Mouse (Mus musculus): ENCODE measurements around the gene Tmem51. TPM values are rescaled to one million over a fixed set of nuclear protein-coding genes. Genes with fewer than 3 reads are reported as not detected.

Tmem51 gene
- total RNA-seq, 2 experiments from 2014 or later, result 1.4 to 8.1 TPM

GRCm38 (mm10) chr4:142037897-142038296 is 46.2 kb downstream of the Tmem51 start:
- ATAC-seq (replicated peaks; ENCODE audit: low FRiP score, poor library complexity, severe bottlenecking), result no peak

- no peak for ATAC-seq (replicated peaks; ENCODE audit: low FRiP score, poor library complexity, severe bottlenecking)
Measured at GRCm38 (mm10) chr4:142028533-142028932, 55.6 kb downstream of the Tmem51 start.

GRCm38 (mm10) chr4:142026965-142027364 is 57.1 kb downstream of the Tmem51 start:
- ATAC-seq (replicated peaks; ENCODE audit: low FRiP score, poor library complexity, severe bottlenecking), result no peak

GRCm38 (mm10) chr4:142024536-142024935 is 59.6 kb downstream of the Tmem51 start:
- no peak for ATAC-seq (replicated peaks; ENCODE audit: low FRiP score, poor library complexity, severe bottlenecking)

DNA sequence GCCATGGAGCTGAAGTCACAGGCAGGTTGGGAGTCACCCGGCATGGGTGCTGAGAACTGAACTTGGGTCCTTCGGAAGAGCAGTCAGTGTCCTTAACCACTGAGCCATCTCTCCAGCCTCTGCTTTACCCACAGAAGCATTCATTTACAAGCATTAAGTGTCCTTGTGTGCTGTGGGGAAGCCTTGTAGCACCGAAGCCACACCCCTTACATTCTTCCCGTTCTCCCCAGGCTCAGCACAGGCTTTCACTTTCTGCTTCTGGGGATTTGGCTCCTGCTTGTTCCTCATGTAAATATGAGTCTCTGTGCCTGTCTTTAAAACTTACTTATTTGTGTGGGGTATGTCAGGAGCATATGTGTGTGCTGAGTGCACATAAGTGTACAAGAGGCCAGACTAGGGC is 60.9 kb downstream of the Tmem51 start:
- no peak for ATAC-seq (replicated peaks; ENCODE audit: low FRiP score, poor library complexity, severe bottlenecking)

- ATAC-seq (replicated peaks; ENCODE audit: low FRiP score, poor library complexity, severe bottlenecking), result peak; percentile 76
Measured at GRCm38 (mm10) chr4:142017686-142018085, 66.4 kb downstream of the Tmem51 start.

DNA sequence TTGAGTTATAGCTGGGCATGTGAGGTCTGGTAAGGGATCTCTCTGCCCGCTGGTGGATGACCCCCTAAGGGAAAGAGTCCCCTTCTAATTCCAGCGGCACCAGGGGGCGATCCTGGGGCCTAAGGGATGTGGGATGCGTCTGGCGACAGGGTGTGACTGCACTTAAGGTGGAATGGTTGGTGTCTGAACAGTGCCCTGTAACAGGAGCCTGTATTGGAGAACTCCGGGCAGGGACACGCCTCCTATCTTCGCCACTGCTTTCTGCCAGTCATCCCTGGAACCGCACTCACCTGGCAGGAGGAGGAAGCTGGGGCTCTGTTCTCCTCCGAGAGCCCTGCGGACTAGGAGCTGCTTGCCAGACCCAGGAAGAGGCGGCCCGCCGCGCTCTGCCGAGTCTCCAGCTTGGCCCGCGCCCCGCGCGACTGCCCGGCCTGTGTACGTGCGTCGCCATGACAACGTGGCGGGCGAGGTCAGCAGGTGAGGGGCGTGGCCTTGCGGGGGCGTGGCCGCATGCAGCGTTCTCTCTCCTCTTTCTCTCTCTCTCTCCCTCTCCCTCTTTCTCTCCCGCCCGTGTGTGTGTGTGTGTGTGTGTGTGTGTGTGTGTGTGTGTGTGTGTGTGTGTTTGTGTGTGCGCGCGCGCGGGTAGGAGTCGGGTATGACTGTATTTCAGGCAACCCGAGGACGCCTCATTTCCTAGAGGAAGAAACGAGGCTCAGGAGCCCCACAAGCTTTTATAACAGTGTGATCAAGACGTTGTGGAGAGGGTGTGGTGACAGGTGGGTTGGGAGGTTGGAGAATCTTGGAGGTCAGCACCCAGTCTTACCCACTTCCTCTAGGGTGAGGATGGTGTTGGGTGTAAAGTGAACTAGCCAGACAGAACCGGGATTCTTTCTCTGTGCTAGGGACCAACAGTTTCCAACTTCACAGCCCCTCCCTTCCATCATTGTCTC is 69.2 kb downstream of the Tmem51 start, which contains the start of gene Fhad1:
Gene Fhad1, minus strand, starts transcription at position 424 of the 950 bp plus-strand sequence.
- no peak for ATAC-seq (replicated peaks; ENCODE audit: low FRiP score, poor library complexity, severe bottlenecking)

DNA sequence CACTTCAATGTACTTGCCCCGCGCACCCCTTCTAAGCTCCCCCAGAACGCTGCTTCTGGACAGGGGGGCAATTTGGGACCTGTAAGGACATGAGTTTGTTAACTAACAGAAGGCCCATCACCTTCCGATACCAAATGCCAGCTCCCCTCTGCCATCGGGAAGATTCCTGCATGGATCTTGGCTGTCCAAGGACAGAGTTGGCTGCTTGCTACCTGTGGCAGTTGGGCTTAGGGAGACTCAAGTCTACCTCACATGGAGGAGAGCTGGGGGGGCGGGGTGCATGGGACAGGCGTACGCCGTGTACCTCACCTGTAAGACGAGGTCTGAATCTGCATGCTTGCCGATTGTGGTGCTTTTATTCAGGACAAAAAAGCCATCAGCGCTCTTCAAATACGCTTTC is 72.9 kb downstream of the Tmem51 start:
- ATAC-seq (replicated peaks; ENCODE audit: low FRiP score, poor library complexity, severe bottlenecking), result no peak

- no peak for ATAC-seq (replicated peaks; ENCODE audit: low FRiP score, poor library complexity, severe bottlenecking)
Measured at GRCm38 (mm10) chr4:142010441-142010840, 73.7 kb downstream of the Tmem51 start.

DNA sequence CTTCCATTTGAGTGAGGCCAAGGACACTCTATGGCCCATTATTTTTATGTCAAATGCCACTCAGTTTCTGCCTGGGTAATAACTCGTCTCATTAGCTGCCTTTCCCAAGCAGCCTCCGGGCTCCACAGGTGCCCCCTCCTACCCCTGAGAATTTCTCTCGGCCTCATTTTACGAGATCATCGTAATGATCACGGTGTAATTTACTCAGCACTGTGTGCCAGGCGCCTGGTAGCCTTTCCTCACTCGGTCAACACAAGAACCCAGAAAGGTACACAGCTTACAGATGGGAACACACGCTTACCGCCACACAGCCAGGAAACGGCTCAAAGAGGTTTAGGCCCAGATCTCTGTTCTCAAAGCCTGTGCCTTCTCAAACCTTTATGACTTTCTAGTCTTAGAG is 75.9 kb downstream of the Tmem51 start:
- no peak for ATAC-seq (replicated peaks; ENCODE audit: low FRiP score, poor library complexity, severe bottlenecking)

GRCm38 (mm10) chr4:142000581-142000980 is 83.5 kb downstream of the Tmem51 start:
- no peak for ATAC-seq (replicated peaks; ENCODE audit: low FRiP score, poor library complexity, severe bottlenecking)

- no peak for ATAC-seq (replicated peaks; ENCODE audit: low FRiP score, poor library complexity, severe bottlenecking)
Measured at GRCm38 (mm10) chr4:141999494-142000074, 84.5 kb downstream of the Tmem51 start.

- ATAC-seq (replicated peaks; ENCODE audit: low FRiP score, poor library complexity, severe bottlenecking), result no peak
Measured at GRCm38 (mm10) chr4:141998282-141998821, 85.8 kb downstream of the Tmem51 start.

- no peak for ATAC-seq (replicated peaks; ENCODE audit: low FRiP score, poor library complexity, severe bottlenecking)
Measured at GRCm38 (mm10) chr4:141996880-141997279, 87.2 kb downstream of the Tmem51 start.

GRCm38 (mm10) chr4:141996086-141996485 is 88.0 kb downstream of the Tmem51 start:
- no peak for ATAC-seq (replicated peaks; ENCODE audit: low FRiP score, poor library complexity, severe bottlenecking)

- 0 out of 2 replicates have a peak, but pooled peaks have one; percentile 47 for ATAC-seq (replicated peaks; ENCODE audit: low FRiP score, poor library complexity, severe bottlenecking)
Measured at GRCm38 (mm10) chr4:141994062-141994471, 90.0 kb downstream of the Tmem51 start.

- no peak for ATAC-seq (replicated peaks; ENCODE audit: low FRiP score, poor library complexity, severe bottlenecking)
Measured at GRCm38 (mm10) chr4:141993347-141994061, 90.6 kb downstream of the Tmem51 start.

- no peak for ATAC-seq (replicated peaks; ENCODE audit: low FRiP score, poor library complexity, severe bottlenecking)
Measured at GRCm38 (mm10) chr4:141992530-141993204, 91.4 kb downstream of the Tmem51 start.

DNA sequence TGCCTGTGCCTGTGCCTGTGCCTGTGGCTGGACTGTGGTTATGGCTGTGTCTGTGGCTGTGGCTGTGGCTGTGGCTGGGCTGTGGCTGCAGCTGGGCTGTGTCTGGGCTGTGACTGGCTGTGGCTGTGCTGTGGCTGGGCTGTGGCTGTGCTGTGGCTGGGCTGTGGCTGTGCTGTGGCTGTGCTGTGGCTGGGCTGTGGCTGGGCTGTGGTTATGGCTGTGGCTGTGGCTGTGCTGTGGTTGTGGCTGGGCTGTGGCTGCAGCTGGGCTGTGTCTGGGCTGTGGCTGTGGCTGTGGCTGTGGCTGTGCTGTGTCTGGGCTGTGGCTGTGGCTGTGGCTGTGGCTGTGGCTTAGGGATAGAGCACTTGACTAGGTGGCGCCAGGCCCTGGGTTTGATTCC is 95.9 kb downstream of the Tmem51 start:
- no peak for ATAC-seq (replicated peaks; ENCODE audit: low FRiP score, poor library complexity, severe bottlenecking)

- ATAC-seq (replicated peaks; ENCODE audit: low FRiP score, poor library complexity, severe bottlenecking), result no peak
Measured at GRCm38 (mm10) chr4:141983689-141984088, 100.4 kb downstream of the Tmem51 start.
